Mouse (Mus musculus) CH12.LX (cell line): ENCODE results near the gene Abo. TPM values are rescaled to one million over a fixed set of nuclear protein-coding genes. Genes with fewer than 3 reads are reported as not detected.

Source experiments
- DNase-seq: peaks from one replicate; pipeline ENCODE4 v3.0.0-alpha.2; 2013; ENCODE audit errors: extremely low read depth
- H3K27ac ChIP-seq: 2 replicates; pipeline ENCODE4 v1.5.1; 2012; ENCODE audit warnings: low read depth, mild to moderate bottlenecking, control low read depth, moderate library complexity; ENCODE audit not compliant: insufficient read depth
- H3K27me3 ChIP-seq: replicated peaks from 2 replicates; pipeline ENCODE3; 2012; ENCODE audit warnings: inconsistent platforms
- H3K36me3 ChIP-seq, 2 experiments: replicated peaks in 1 of 2; 2 replicates each; pipeline versions ENCODE3 to v1.6.1; 2012; ENCODE audit warnings: inconsistent platforms in 1 of 2, low read length in 1 of 2, mild to moderate bottlenecking in 1 of 2, mixed read lengths in 1 of 2, moderate library complexity in 1 of 2; ENCODE audit not compliant: control insufficient read depth in 1 of 2, insufficient read depth in 1 of 2
- H3K4me1 ChIP-seq, 2 experiments: 2 replicates each; pipeline ENCODE4 v1.6.1; 2012; ENCODE audit warnings: inconsistent platforms in 1 of 2, moderate library complexity in 1 of 2; ENCODE audit not compliant: insufficient read depth in 2 of 2, control insufficient read depth in 1 of 2
- H3K4me2 ChIP-seq: 2 replicates; pipeline ENCODE4 v1.6.1; 2012; ENCODE audit warnings: low read depth, mild to moderate bottlenecking, control low read depth; ENCODE audit not compliant: poor library complexity, insufficient read depth, severe bottlenecking
- H3K4me3 ChIP-seq, 3 experiments: fragments of 150-350 bp in 1 of 3; sonication (generic) in 1 of 3; replicated peaks in 1 of 3; 2 replicates each; pipeline versions ENCODE3 to v1.5.1; 2011 to 2012; ENCODE audit warnings: low read depth in 2 of 3, low read length in 2 of 3, mild to moderate bottlenecking in 2 of 3, moderate library complexity in 2 of 3, control low read depth in 1 of 3, improper control_type of control experiment in 1 of 3, inconsistent platforms in 1 of 3, mixed read lengths in 1 of 3; ENCODE audit not compliant: poor library complexity in 1 of 3
- H3K79me2 ChIP-seq: replicated peaks from 2 replicates; pipeline ENCODE4 v1.6.1; 2012; ENCODE audit warnings: mild to moderate bottlenecking, moderate library complexity; ENCODE audit not compliant: control insufficient read depth, poor library complexity, insufficient read depth, severe bottlenecking; ENCODE audit errors: extremely low read depth
- H3K9ac ChIP-seq: 2 replicates; pipeline ENCODE4 v1.6.1; 2012; ENCODE audit warnings: low read depth, mild to moderate bottlenecking, control low read depth, moderate library complexity; ENCODE audit not compliant: insufficient read depth
- H3K9me3 ChIP-seq: replicated peaks from 2 replicates; pipeline ENCODE3; 2012; ENCODE audit warnings: low read length, inconsistent platforms, mixed read lengths
- CTCF ChIP-seq, 2 experiments: IDR thresholded peaks in 1 of 2; conservative IDR thresholded peaks in 1 of 2; 2 replicates each; pipeline ENCODE4 v1.5.1; 2011 to 2012; ENCODE audit warnings: low read depth in 2 of 2, low read length in 2 of 2, improper control_type of control experiment in 1 of 2, inconsistent platforms in 1 of 2, mild to moderate bottlenecking in 1 of 2, moderate library complexity in 1 of 2
- E2F4 ChIP-seq: IDR thresholded peaks from 2 replicates; pipeline ENCODE4 v1.6.1; 2011; ENCODE audit warnings: low read depth, low read length, improper control_type of control experiment; ENCODE audit not compliant: insufficient replicate concordance
- ELF1 ChIP-seq: IDR thresholded peaks from 2 replicates; pipeline ENCODE4 v1.6.1; 2014; ENCODE audit warnings: low read depth, mild to moderate bottlenecking, inconsistent platforms, low read length, improper control_type of control experiment
- HCFC1 ChIP-seq: IDR thresholded peaks from 2 replicates; pipeline ENCODE4 v1.6.1; 2012; ENCODE audit warnings: low read depth, mild to moderate bottlenecking, inconsistent platforms, low read length, improper control_type of control experiment
- IRF4 ChIP-seq: IDR thresholded peaks from 2 replicates; pipeline ENCODE4 v1.6.1; 2014; ENCODE audit warnings: low read depth, mild to moderate bottlenecking, inconsistent platforms, low read length, improper control_type of control experiment
- JUN ChIP-seq: IDR thresholded peaks from 2 replicates; pipeline ENCODE4 v1.6.1; 2011; ENCODE audit warnings: low read depth, mild to moderate bottlenecking, low read length, improper control_type of control experiment, moderate library complexity; ENCODE audit not compliant: insufficient read depth
- MAFK ChIP-seq: IDR thresholded peaks from 2 replicates; pipeline ENCODE4 v1.6.1; 2011; ENCODE audit warnings: low read length, improper control_type of control experiment; ENCODE audit not compliant: insufficient replicate concordance
- MAZ ChIP-seq: IDR thresholded peaks from 2 replicates; pipeline ENCODE4 v1.6.1; 2012; ENCODE audit warnings: low read depth, mild to moderate bottlenecking, inconsistent platforms, low read length, improper control_type of control experiment, moderate library complexity
- MXI1 ChIP-seq: IDR thresholded peaks from 2 replicates; pipeline ENCODE4 v1.6.1; 2011; ENCODE audit warnings: mild to moderate bottlenecking, low read depth, low read length, improper control_type of control experiment
- RAD21 ChIP-seq: IDR thresholded peaks from 2 replicates; pipeline ENCODE4 v1.6.1; 2011; ENCODE audit warnings: low read depth, mild to moderate bottlenecking, low read length, improper control_type of control experiment, moderate library complexity
- SIN3A ChIP-seq: IDR thresholded peaks from 2 replicates; pipeline ENCODE4 v1.6.1; 2012; ENCODE audit warnings: low read length, improper control_type of control experiment, inconsistent platforms
- SMC3 ChIP-seq: IDR thresholded peaks from 2 replicates; pipeline ENCODE4 v1.6.1; 2011; ENCODE audit warnings: low read depth, low read length, improper control_type of control experiment
- ZNF384 ChIP-seq: IDR thresholded peaks from 2 replicates; pipeline ENCODE4 v1.6.1; 2012; ENCODE audit warnings: low read depth, low read length, improper control_type of control experiment, inconsistent platforms
- dilution Hi-C: fragments of 300-500 bp; cut with MboI; formaldehyde crosslinking; loops from 2 replicates; pipeline ENCODE4 v1.14.3; 2020; ENCODE audit warnings: low sequenced_read_pairs; ENCODE audit not compliant: extremely low pct_unique_long_range_greater_than_20kb, extremely low pct_ligation_motif_present
- in situ Hi-C: fragments of 300-500 bp; cut with MboI; formaldehyde crosslinking; loops from 3 replicates; pipeline ENCODE4 v1.14.3; 2019; ENCODE audit warnings: low sequenced_read_pairs, low pct_ligation_motif_present, low pct_unique_long_range_greater_than_20kb, mixed read lengths
- polyA plus RNA-seq: library from polyadenylated mRNA; unstranded; fragments of >175 nt; gene quantifications from 2 replicates; pipeline ENCODE4 v1.2.1, GENCODE M21; 2012; ENCODE audit warnings: low read depth; ENCODE audit not compliant: insufficient read length
- total RNA-seq, 2 experiments: library from RNA; depleted of rRNA; stranded (reverse); fragments of 300-350 nt in 1 of 2; fragments of >200 nt in 1 of 2; gene quantifications; 2 replicates each; pipeline ENCODE4 v1.2.3; 2012 to 2014

Gene Abo
- total and polyA plus RNA-seq, 3 experiments = not detected

DNA sequence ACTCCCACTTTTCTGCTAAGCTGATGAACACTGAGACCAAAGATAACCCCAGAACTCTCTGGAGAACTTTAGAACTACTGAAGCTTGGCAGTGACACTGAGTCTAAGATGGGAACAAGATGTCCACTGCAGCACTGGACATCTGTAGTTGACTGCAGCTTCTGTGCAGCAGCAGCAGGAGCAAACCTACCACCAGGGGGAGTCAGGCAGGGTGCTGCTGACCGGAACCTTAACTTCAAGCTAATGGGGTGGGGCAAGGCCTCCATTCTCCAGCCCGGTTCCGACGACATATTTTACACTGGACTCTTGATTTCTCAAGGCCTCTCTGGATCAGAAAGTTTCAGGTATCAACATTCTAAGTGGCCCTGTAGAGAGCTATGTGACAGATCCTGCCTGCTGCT is 42.3 kb upstream of the Abo start:
- TF ChIP-seq CTCF (conservative IDR thresholded peaks at IDR 0.05 in 1 of 2, IDR thresholded peaks at IDR 0.05 in 1 of 2; ENCODE audit: low read depth in 2 of 2, low read length in 2 of 2) = peak; percentile 65 to 79
- peak; percentile 45; the same call in 1 of the 2 replicates for TF ChIP-seq SIN3A
- peak; percentile 47 for TF ChIP-seq SMC3
- TF ChIP-seq MAZ = 0 out of 2 replicates have a peak, but pooled peaks have one; percentile 38
- TF ChIP-seq IRF4 = no peak
- TF ChIP-seq MAFK = no peak
- peak; percentile 7; the same call in 1 of the 2 replicates for TF ChIP-seq RAD21
- no peak for DNase-seq
- Histone ChIP-seq H3K79me2 (peaks cover 44% of the 10 kb centered on the region), H3K4me2 (peak overlapping the region; percentile 55), H3K27me3 (no peaks in the 10 kb centered on the region), H3K9ac (peak overlapping the region; percentile 37; the same call in 1 of the 2 replicates), H3K36me3 (peaks cover 41 to 62% of the 10 kb centered on the region in 2 experiments), H3K4me3 (no peak overlapping the region), H3K27ac (no peak overlapping the region), H3K9me3 (no peaks in the 10 kb centered on the region), H3K4me1 (peaks cover 18 to 37% of the 10 kb centered on the region in 2 experiments)
- dilution Hi-C loops (no loop called here), in situ Hi-C loops (no loop called here)

DNA sequence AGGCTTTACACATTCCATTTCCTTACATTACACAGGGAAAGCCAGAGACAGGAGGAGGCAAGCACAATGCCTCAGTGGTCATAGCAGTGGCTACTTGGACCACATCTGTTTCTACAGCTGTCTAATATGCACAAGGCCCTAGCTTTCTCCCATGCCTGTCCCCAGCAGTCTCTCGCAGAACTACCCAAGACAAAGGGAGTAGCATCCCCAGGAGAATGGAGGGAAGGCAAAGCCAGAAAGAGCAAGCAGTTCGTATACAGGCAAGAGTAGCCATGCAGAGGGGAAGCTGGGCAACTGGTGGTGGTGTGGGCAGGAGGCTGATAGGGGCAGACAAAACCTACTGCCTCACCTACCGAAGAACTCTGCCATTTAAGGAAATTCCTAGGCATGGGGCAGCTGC is 41.7 kb upstream of the Abo start:
- Histone ChIP-seq H3K4me2 (no peak overlapping the region), H3K9me3 (no peaks in the 10 kb centered on the region), H3K9ac (no peak overlapping the region), H3K27me3 (no peaks in the 10 kb centered on the region), H3K27ac (no peak overlapping the region), H3K4me3 (no peak overlapping the region), H3K36me3 (peaks cover 34 to 59% of the 10 kb centered on the region in 2 experiments), H3K79me2 (peaks cover 44% of the 10 kb centered on the region), H3K4me1 (peaks cover 18 to 42% of the 10 kb centered on the region in 2 experiments)
- no peak for TF ChIP-seq MAFK
- TF ChIP-seq JUN = no peak
- no peak for TF ChIP-seq E2F4
- TF ChIP-seq HCFC1 = no peak
- no peak for TF ChIP-seq ELF1
- no peak for TF ChIP-seq ZNF384
- no peak for TF ChIP-seq MXI1
- in situ Hi-C loops (no loop called here), dilution Hi-C loops (no loop called here)
- no peak for DNase-seq

DNA sequence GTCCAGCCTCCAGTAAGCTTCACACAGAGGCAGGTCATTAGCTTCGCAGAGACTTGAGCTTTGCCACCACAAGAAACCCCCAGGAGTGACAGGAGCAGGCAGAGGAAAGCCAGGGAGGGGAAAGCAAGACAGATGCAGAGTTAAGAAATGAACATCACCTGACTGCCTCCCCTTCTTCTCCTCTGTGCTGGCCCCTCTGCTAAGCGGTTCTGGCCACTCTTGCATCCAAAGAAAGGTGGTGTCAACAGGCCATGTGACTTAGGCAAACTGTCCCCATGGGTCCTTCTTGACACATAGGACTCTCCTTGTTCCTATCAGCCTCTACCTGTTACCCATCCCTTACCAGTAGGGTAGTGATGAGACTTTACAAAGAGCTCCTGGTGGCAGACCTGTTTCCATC is 41.2 kb upstream of the Abo start:
- in situ Hi-C loops (no loop called here), dilution Hi-C loops (no loop called here)
- Histone ChIP-seq H3K27me3 (no peaks in the 10 kb centered on the region), H3K9ac (no peak overlapping the region), H3K27ac (no peak overlapping the region), H3K4me3 (no peak overlapping the region), H3K4me1 (peaks cover 21 to 47% of the 10 kb centered on the region in 2 experiments), H3K36me3 (peaks cover 33 to 60% of the 10 kb centered on the region in 2 experiments), H3K9me3 (no peaks in the 10 kb centered on the region), H3K79me2 (peaks cover 44% of the 10 kb centered on the region), H3K4me2 (no peak overlapping the region)
- no peak for DNase-seq
- no peak for TF ChIP-seq MXI1
